Mouse (Mus musculus) ES-Bruce4 (cell line): ENCODE data around the gene Tubb2b. TPM values are rescaled to one million over a fixed set of nuclear protein-coding genes. Genes with fewer than 3 reads are reported as not detected.
"Not testable (repeated sequence)": the region's sequence is repeated elsewhere in the genome, so short reads cannot be mapped to it uniquely, and the experiment has no call there.

Source experiments
- H3K27ac ChIP-seq: 2 replicates; pipeline ENCODE4 v1.5.1; 2012; ENCODE audit warnings: low read length, inconsistent platforms; ENCODE audit not compliant: insufficient read depth
- H3K27me3 ChIP-seq: 2 replicates; pipeline ENCODE4 v1.6.1; 2012; ENCODE audit warnings: mild to moderate bottlenecking, low read length, inconsistent platforms; ENCODE audit not compliant: control insufficient read depth, poor library complexity, insufficient read depth, severe bottlenecking
- H3K36me3 ChIP-seq: 2 replicates; pipeline ENCODE4 v1.6.1; 2012; ENCODE audit warnings: inconsistent platforms, mild to moderate bottlenecking, low read length, moderate library complexity; ENCODE audit not compliant: control insufficient read depth, poor library complexity, insufficient read depth, severe bottlenecking
- H3K4me1 ChIP-seq: one replicate; pipeline ENCODE4 v1.8.1; 2011; ENCODE audit warnings: low read length; ENCODE audit not compliant: control insufficient read depth, insufficient read depth
- H3K4me3 ChIP-seq: 2 replicates; pipeline ENCODE4 v1.5.1; 2011; ENCODE audit warnings: low read depth, mild to moderate bottlenecking, low read length
- H3K9ac ChIP-seq: 2 replicates; pipeline ENCODE4 v1.6.1; 2012; ENCODE audit warnings: low read depth, mild to moderate bottlenecking, inconsistent platforms; ENCODE audit not compliant: poor library complexity, severe bottlenecking
- H3K9me3 ChIP-seq: replicated peaks from 2 replicates; pipeline ENCODE4 v1.6.1; 2012; ENCODE audit warnings: mild to moderate bottlenecking, low read length, inconsistent platforms; ENCODE audit not compliant: control insufficient read depth, poor library complexity, insufficient read depth, severe bottlenecking
- CTCF ChIP-seq: IDR thresholded peaks from one replicate; pipeline ENCODE4 v1.8.1; 2011; ENCODE audit warnings: low read depth, low read length
- EP300 ChIP-seq: IDR thresholded peaks from 2 replicates; pipeline ENCODE4 v1.6.1; 2011; ENCODE audit warnings: low read depth, low read length; ENCODE audit not compliant: insufficient read depth
- POLR2A ChIP-seq: IDR thresholded peaks from one replicate; pipeline ENCODE4 v1.8.1; 2011; ENCODE audit warnings: low read length; ENCODE audit not compliant: insufficient read depth
- polyA plus RNA-seq: library from polyadenylated mRNA; stranded (reverse); fragments of >200 nt; gene quantifications from 2 replicates; pipeline ENCODE4 v1.2.4, GENCODE M21; 2011; ENCODE audit warnings: low read depth; ENCODE audit not compliant: missing spikeins, insufficient read depth, insufficient read length

Gene Tubb2b
- polyA plus RNA-seq, 1 experiment, result 229 TPM

GRCm38 (mm10) chr13:34100733-34101132, 29.5 kb downstream of the Tubb2b start:
- no peak for TF ChIP-seq CTCF
- no peak for TF ChIP-seq POLR2A
- no peak for TF ChIP-seq EP300

GRCm38 (mm10) chr13:34097086-34097485, 33.2 kb downstream of the Tubb2b start:
- no peak for TF ChIP-seq POLR2A
- TF ChIP-seq CTCF, result no peak
- no peak for TF ChIP-seq EP300
- Histone ChIP-seq H3K4me3 (no peak overlapping the region), H3K27me3 (no peaks in the 10 kb centered on the region), H3K4me1 (no peaks in the 10 kb centered on the region), H3K9me3 (no peaks in the 10 kb centered on the region), H3K9ac (no peak overlapping the region), H3K36me3 (no peaks in the 10 kb centered on the region), H3K27ac (no peak overlapping the region)

More at GRCm38 (mm10) chr13:34100733-34101132, 29.5 kb downstream of the Tubb2b start:
- Histone ChIP-seq H3K9ac (no peak overlapping the region), H3K27ac (no peak overlapping the region), H3K9me3 (no peaks in the 10 kb centered on the region), H3K4me3 (no peak overlapping the region), H3K4me1 (no peaks in the 10 kb centered on the region), H3K27me3 (no peaks in the 10 kb centered on the region), H3K36me3 (no peaks in the 10 kb centered on the region)

- Histone ChIP-seq H3K9me3 (no peaks in the 10 kb centered on the region), H3K27me3 (no peaks in the 10 kb centered on the region), H3K4me1 (no peaks in the 10 kb centered on the region), H3K9ac (no peak overlapping the region), H3K27ac (no peak overlapping the region), H3K4me3 (no peak overlapping the region), H3K36me3 (no peaks in the 10 kb centered on the region)
- TF ChIP-seq POLR2A, result no peak
- TF ChIP-seq CTCF, result no peak
- TF ChIP-seq EP300, result no peak
Measured at GRCm38 (mm10) chr13:34096455-34096854, 33.8 kb downstream of the Tubb2b start.

- no peak overlapping the region for H3K4me3 ChIP-seq
- TF ChIP-seq EP300, result no peak
- TF ChIP-seq CTCF, result no peak
- no peak for TF ChIP-seq POLR2A
- H3K36me3 ChIP-seq, result no peaks in the 10 kb centered on the region
- no peak overlapping the region for H3K9ac ChIP-seq
- H3K27me3 ChIP-seq, result no peaks in the 10 kb centered on the region
- H3K27ac ChIP-seq, result no peak overlapping the region
- H3K9me3 ChIP-seq, result no peaks in the 10 kb centered on the region
- no peaks in the 10 kb centered on the region for H3K4me1 ChIP-seq
Measured at GRCm38 (mm10) chr13:34095542-34096435, 34.5 kb downstream of the Tubb2b start.

- TF ChIP-seq POLR2A (no peak), CTCF (no peak), EP300 (no peak)
- Histone ChIP-seq H3K9me3 (no peaks in the 10 kb centered on the region), H3K4me3 (no peak overlapping the region), H3K27me3 (no peaks in the 10 kb centered on the region), H3K9ac (no peak overlapping the region), H3K36me3 (no peaks in the 10 kb centered on the region), H3K27ac (no peak overlapping the region), H3K4me1 (peaks cover 6% of the 10 kb centered on the region)
Measured at GRCm38 (mm10) chr13:34089358-34089757, 40.9 kb downstream of the Tubb2b start.

- Histone ChIP-seq H3K27me3 (no peaks in the 10 kb centered on the region), H3K27ac (no peak overlapping the region), H3K4me1 (peaks cover 7% of the 10 kb centered on the region), H3K9ac (no peak overlapping the region), H3K36me3 (no peaks in the 10 kb centered on the region), H3K9me3 (no peaks in the 10 kb centered on the region), H3K4me3 (no peak overlapping the region)
- TF ChIP-seq EP300 (no peak), CTCF (no peak), POLR2A (no peak)
Measured at GRCm38 (mm10) chr13:34088871-34089288, 41.4 kb downstream of the Tubb2b start.

GRCm38 (mm10) chr13:34088201-34088649, 42.0 kb downstream of the Tubb2b start:
- not testable (repeated sequence) for H3K9ac ChIP-seq, H3K4me3 ChIP-seq, H3K4me1 ChIP-seq, H3K36me3 ChIP-seq, H3K27me3 ChIP-seq, H3K27ac ChIP-seq, H3K9me3 ChIP-seq
